Mouse (Mus musculus): ENCODE data around the gene Zfp385b. TPM values are rescaled to one million over a fixed set of nuclear protein-coding genes. Genes with fewer than 3 reads are reported as not detected.

Zfp385b gene
- polyA plus RNA-seq, 1 experiment from 2014 or later, result 1.7 TPM

DNA sequence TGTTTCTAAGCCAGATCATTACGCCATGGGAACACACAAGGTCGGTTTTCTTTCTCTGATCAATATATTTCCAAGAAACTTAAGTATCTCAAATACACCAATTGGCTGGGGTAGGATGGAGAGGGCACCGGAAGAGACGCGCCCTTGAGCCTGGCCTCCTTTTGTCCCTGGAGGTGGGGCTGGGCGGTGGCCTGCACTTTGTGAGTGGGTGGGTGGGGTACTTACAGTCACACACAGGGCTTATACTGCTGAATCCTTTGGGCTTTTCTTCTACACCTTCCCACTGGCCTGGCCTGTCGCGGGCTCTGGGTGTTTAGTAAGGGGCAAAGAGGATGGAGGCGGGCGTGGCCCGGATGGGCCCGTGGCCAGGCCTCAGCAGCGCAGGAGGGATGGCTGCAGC, 407.8 kb downstream of the Zfp385b start:
- H3K36me3 ChIP-seq (ENCODE audit: control insufficient read depth, insufficient read depth, low read length), result no peaks in the 10 kb centered on the region
- no peak overlapping the region for H3K4me3 ChIP-seq (ENCODE audit: low read depth, low read length)
- no peaks in the 10 kb centered on the region for H3K4me1 ChIP-seq (ENCODE audit: control insufficient read depth, insufficient read depth, low read length)
- ATAC-seq (ENCODE audit: low FRiP score), result no peak
- no peak for DNase-seq (ENCODE audit: low spot score, missing footprints)
- 86% methylated on average over 13 of the region's 13 CpGs for WGBS
- H3K4me2 ChIP-seq, result no peak overlapping the region
- no peak overlapping the region for H3K9ac ChIP-seq (ENCODE audit: low read length)
- H3K27me3 ChIP-seq (ENCODE audit: control insufficient read depth, insufficient read depth, low read length), result no peaks in the 10 kb centered on the region
- no peak overlapping the region for H3K27ac ChIP-seq (ENCODE audit: low read depth, low read length)
- no peaks in the 10 kb centered on the region for H3K9me3 ChIP-seq (ENCODE audit: control insufficient read depth, low read length)

DNA sequence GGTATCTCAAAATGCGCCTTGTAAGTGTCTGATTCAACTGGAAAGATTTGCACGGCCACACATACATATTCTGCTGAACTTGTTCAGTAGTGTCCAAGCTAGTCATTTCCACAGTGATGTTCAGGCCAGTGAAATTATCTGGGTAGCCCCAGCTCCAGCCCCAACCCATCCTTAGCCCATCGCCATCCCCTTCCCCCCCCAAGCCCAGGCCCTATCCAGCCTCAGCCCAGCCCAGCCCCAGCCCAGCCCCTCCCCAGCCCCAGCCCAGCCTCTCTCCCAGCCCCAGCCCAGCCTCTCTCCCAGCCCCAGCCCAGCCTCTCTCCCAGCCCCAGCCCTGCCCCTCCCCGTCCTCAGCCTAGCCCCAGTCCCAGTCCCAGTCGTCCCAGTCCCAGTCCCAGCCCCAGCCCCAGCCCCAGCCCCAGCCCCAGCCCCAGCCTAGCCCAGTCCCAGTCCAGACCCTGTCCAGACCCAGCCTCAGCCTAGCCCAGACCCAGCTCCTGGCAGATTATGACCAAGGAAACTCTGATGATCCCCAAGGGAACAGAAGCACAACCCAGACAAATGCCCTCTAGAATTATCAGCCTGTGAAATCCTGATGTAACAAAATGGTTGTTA, 409.8 kb downstream of the Zfp385b start:
- H3K27me3 ChIP-seq (ENCODE audit: control insufficient read depth, insufficient read depth, low read length), result no peaks in the 10 kb centered on the region
- H3K27ac ChIP-seq (ENCODE audit: low read depth, low read length), result no peak overlapping the region
- DNase-seq (ENCODE audit: low spot score, missing footprints), result no peak
- H3K9ac ChIP-seq (ENCODE audit: low read length), result no peak overlapping the region
- H3K4me3 ChIP-seq (ENCODE audit: low read depth, low read length), result no peak overlapping the region
- no peaks in the 10 kb centered on the region for H3K4me1 ChIP-seq (ENCODE audit: control insufficient read depth, insufficient read depth, low read length)
- ATAC-seq (ENCODE audit: low FRiP score), result peak; percentile 57; the same call in 1 of the 2 replicates
- no peaks in the 10 kb centered on the region for H3K9me3 ChIP-seq (ENCODE audit: control insufficient read depth, low read length)
- H3K36me3 ChIP-seq (ENCODE audit: control insufficient read depth, insufficient read depth, low read length), result no peaks in the 10 kb centered on the region
- 84% methylated on average over 3 of the region's 5 CpGs for WGBS
- no peak overlapping the region for H3K4me2 ChIP-seq

DNA sequence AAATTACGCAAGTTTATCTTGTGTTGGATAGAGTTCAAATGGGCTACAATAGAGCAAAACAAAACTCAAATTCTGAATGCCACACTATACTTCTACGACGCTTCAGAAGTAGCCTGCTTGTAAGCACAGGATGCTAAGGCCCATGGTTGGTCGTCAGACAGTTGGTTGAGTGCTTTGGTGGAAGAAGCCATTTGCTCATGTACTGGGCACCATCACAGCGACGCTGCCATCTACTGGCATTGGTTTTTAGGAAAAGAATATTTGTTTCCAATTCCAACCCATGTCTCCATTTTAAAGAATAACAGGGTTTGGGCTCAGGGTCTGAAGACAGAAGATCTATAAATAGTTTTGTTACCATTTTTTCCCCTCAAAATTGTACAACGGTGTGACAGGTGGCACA, 410.5 kb downstream of the Zfp385b start:
- Histone ChIP-seq H3K27me3 (ENCODE audit: control insufficient read depth, insufficient read depth, low read length) (no peaks in the 10 kb centered on the region), H3K4me1 (ENCODE audit: control insufficient read depth, insufficient read depth, low read length) (no peaks in the 10 kb centered on the region), H3K4me3 (ENCODE audit: low read depth, low read length) (no peak overlapping the region), H3K9me3 (ENCODE audit: control insufficient read depth, low read length) (no peaks in the 10 kb centered on the region), H3K36me3 (ENCODE audit: control insufficient read depth, insufficient read depth, low read length) (no peaks in the 10 kb centered on the region), H3K9ac (ENCODE audit: low read length) (no peak overlapping the region), H3K4me2 (no peak overlapping the region), H3K27ac (ENCODE audit: low read depth, low read length) (no peak overlapping the region)
- 69% methylated on average over 7 of the region's 7 CpGs for WGBS
- DNase-seq (ENCODE audit: low spot score, missing footprints) (no peak), ATAC-seq (ENCODE audit: low FRiP score) (no peak)

DNA sequence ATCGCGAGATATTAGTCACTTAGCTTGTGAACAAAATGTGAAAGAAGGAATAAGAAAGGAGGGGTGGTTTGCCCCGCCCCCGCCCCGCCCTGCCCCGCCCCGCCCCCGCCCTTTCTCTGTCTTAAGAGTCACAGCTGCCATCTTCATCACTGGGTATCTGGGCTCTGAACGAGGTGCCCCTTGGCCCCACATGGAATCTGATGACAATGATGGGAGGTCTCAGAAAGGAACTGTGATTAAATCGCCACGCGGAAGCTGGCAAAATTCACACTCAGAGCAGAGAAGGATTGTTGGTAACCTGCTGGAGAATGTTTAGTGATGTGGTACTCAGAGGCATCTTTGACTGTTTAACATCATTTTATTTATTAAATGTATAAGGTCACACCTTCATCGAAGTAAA, 417.1 kb downstream of the Zfp385b start:
- Histone ChIP-seq H3K36me3 (ENCODE audit: control insufficient read depth, insufficient read depth, low read length) (no peaks in the 10 kb centered on the region), H3K9ac (ENCODE audit: low read length) (no peak overlapping the region), H3K9me3 (ENCODE audit: control insufficient read depth, low read length) (no peaks in the 10 kb centered on the region), H3K4me1 (ENCODE audit: control insufficient read depth, insufficient read depth, low read length) (peaks cover 4% of the 10 kb centered on the region), H3K27me3 (ENCODE audit: control insufficient read depth, insufficient read depth, low read length) (no peaks in the 10 kb centered on the region), H3K4me3 (ENCODE audit: low read depth, low read length) (no peak overlapping the region; the same call in 1 of the 2 replicates), H3K4me2 (peak overlapping the region; percentile 41), H3K27ac (ENCODE audit: low read depth, low read length) (no peak overlapping the region)
- ATAC-seq (ENCODE audit: low FRiP score), result peak; percentile 49; the same call in 1 of the 2 replicates
- 19% methylated on average over 13 of the region's 13 CpGs for WGBS
- no peak for DNase-seq (ENCODE audit: low spot score, missing footprints)

DNA sequence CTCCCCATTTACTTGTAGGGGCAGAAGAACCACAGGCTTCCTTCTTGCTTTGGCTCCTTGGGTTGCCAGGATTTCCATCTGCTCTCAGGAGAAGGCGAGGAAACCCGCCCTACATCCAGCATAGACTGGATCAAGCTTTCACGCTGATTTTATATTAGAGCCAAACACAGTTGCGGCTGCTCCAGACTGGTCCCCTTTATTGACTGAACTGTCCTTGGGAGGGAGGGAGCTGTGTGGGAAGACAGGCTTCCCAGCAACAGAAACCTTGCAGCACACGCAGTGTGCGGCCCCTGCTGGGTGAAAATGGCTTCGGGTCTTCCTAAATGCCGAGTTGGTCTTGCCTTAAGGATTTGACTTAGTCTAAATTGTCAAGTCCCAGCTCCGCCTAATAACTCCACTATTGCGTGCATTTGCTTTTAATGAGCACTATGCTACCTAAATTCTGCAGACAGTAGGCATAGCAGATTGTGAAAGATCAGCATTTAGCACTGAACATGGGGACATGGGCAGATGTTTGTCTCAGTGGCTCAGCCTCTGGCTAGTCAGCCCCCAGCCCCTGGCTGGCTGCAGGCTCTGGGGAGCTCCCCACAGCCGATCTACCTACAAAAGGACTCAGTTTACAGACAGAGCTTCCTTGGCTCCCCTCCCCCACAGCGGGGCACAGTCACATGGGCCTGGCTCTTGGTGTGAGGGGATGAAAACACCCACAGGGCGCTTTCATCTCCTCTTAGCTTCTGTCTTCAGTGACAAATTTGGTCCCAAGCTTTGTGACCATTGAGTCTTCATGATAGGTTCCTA, 417.8 kb downstream of the Zfp385b start:
- Histone ChIP-seq H3K4me3 (ENCODE audit: low read depth, low read length) (no peak overlapping the region; the same call in 1 of the 2 replicates), H3K4me2 (peak overlapping the region; percentile 41), H3K27me3 (ENCODE audit: control insufficient read depth, insufficient read depth, low read length) (no peaks in the 10 kb centered on the region), H3K36me3 (ENCODE audit: control insufficient read depth, insufficient read depth, low read length) (no peaks in the 10 kb centered on the region), H3K27ac (ENCODE audit: low read depth, low read length) (no peak overlapping the region), H3K4me1 (ENCODE audit: control insufficient read depth, insufficient read depth, low read length) (peaks cover 4% of the 10 kb centered on the region), H3K9ac (ENCODE audit: low read length) (peak overlapping the region; percentile 44), H3K9me3 (ENCODE audit: control insufficient read depth, low read length) (no peaks in the 10 kb centered on the region)
- 9% methylated on average over 13 of the region's 13 CpGs for WGBS
- peak; percentile 78 for ATAC-seq (ENCODE audit: low FRiP score)
- DNase-seq (ENCODE audit: low spot score, missing footprints), result peak; percentile 92

DNA sequence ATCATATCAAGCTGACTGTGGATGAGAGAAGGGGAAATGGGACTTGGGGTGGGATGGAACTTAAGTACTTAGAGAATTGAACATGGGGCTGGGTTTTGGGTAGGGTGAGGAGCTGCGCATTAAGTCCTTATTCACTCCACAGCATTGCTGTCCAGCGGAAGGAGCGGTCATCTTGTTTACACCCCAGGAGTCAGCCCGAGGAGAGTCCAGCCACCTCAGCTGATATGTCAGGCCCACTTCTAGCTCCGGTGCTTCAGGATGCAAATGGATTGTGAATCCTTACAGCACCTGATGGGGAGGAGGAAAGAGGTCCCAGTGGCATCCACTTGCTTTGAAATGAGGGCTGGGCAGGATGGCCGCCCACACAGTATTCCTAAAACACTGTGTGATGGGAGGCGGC, 425.6 kb downstream of the Zfp385b start:
- ATAC-seq (ENCODE audit: low FRiP score) (no peak), DNase-seq (ENCODE audit: low spot score, missing footprints) (no peak)
- 94% methylated on average over 7 of the region's 7 CpGs for WGBS
- H3K27ac ChIP-seq (ENCODE audit: low read depth, low read length), result no peak overlapping the region
- no peak overlapping the region for H3K4me3 ChIP-seq (ENCODE audit: low read depth, low read length)
- no peaks in the 10 kb centered on the region for H3K4me1 ChIP-seq (ENCODE audit: control insufficient read depth, insufficient read depth, low read length)
- H3K9ac ChIP-seq (ENCODE audit: low read length), result no peak overlapping the region
- H3K9me3 ChIP-seq (ENCODE audit: control insufficient read depth, low read length), result no peaks in the 10 kb centered on the region
- no peaks in the 10 kb centered on the region for H3K36me3 ChIP-seq (ENCODE audit: control insufficient read depth, insufficient read depth, low read length)
- H3K4me2 ChIP-seq, result no peak overlapping the region
- no peaks in the 10 kb centered on the region for H3K27me3 ChIP-seq (ENCODE audit: control insufficient read depth, insufficient read depth, low read length)

DNA sequence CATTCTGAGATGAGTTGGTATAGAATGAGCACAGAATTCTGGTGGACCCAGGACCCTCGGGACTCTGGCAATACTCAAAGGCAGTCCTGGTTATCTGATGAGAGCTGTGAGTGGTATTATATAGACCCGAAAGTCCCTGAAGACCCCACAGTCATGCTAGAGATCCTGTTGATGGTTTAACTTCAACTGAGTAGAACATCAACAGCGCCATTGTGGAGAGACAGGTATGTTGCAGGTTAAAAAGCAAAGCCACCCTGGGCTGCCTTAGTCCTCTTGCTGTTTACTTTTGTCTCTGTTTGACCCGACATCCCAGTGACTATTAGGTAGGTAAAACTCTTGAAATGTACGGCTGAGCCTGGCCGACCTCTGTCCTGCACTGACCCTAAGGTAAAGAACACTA, 431.3 kb downstream of the Zfp385b start:
- Histone ChIP-seq H3K9ac (ENCODE audit: low read length) (no peak overlapping the region), H3K9me3 (ENCODE audit: control insufficient read depth, low read length) (no peaks in the 10 kb centered on the region), H3K27ac (ENCODE audit: low read depth, low read length) (no peak overlapping the region), H3K27me3 (ENCODE audit: control insufficient read depth, insufficient read depth, low read length) (no peaks in the 10 kb centered on the region), H3K4me3 (ENCODE audit: low read depth, low read length) (no peak overlapping the region), H3K36me3 (ENCODE audit: control insufficient read depth, insufficient read depth, low read length) (no peaks in the 10 kb centered on the region), H3K4me2 (no peak overlapping the region), H3K4me1 (ENCODE audit: control insufficient read depth, insufficient read depth, low read length) (no peaks in the 10 kb centered on the region)
- no peak for DNase-seq (ENCODE audit: low spot score, missing footprints)
- WGBS, result 82% methylated on average over 6 of the region's 6 CpGs
- no peak for ATAC-seq (ENCODE audit: low FRiP score)

DNA sequence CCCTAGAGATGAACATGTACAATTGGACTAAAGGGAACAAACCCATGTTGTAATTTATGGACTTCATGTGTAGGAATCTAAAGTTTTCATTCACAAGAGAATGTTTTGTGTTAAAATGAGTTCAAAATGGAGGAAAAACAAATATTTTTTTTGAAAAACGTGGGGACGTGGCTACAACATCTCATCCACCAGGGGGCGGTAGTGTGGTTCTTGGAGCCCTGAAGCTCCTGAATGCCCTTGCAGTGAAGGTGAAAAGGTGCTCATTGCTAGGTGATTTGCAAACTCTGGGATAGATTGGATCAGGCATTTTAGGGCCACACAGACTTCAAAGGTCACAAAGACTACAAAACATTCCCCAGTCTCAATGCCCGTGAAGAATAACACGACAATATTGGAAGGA, 432.9 kb downstream of the Zfp385b start:
- Histone ChIP-seq H3K4me3 (ENCODE audit: low read depth, low read length) (no peak overlapping the region), H3K27me3 (ENCODE audit: control insufficient read depth, insufficient read depth, low read length) (no peaks in the 10 kb centered on the region), H3K9me3 (ENCODE audit: control insufficient read depth, low read length) (no peaks in the 10 kb centered on the region), H3K36me3 (ENCODE audit: control insufficient read depth, insufficient read depth, low read length) (no peaks in the 10 kb centered on the region), H3K27ac (ENCODE audit: low read depth, low read length) (no peak overlapping the region), H3K4me1 (ENCODE audit: control insufficient read depth, insufficient read depth, low read length) (no peaks in the 10 kb centered on the region), H3K4me2 (no peak overlapping the region), H3K9ac (ENCODE audit: low read length) (no peak overlapping the region)
- DNase-seq (ENCODE audit: low spot score, missing footprints), result peak; percentile 91
- no peak for ATAC-seq (ENCODE audit: low FRiP score)
- WGBS, result 40% methylated on average over 5 of the region's 5 CpGs

DNA sequence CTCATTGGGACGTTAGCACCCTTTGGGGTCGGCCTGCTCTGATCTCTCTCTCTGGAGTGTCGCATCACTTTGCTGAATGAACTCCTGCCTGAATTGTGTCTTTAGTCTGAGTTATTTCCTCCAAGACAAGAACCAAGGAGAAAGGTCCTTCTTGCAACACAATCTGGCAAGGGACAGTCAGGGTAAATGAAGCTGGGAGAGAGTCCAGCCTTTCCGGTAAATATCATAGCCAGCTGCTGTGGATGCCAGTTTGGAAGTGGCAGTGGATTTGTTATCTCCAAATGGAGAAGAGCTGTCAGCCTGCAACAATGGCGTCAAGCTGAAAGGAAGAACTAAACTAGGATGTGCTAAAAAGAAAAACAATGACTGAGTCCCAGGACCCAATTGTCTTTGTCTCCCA, 436.7 kb downstream of the Zfp385b start:
- no peak overlapping the region for H3K4me3 ChIP-seq (ENCODE audit: low read depth, low read length)
- H3K9me3 ChIP-seq (ENCODE audit: control insufficient read depth, low read length), result no peaks in the 10 kb centered on the region
- no peak overlapping the region for H3K27ac ChIP-seq (ENCODE audit: low read depth, low read length)
- no peak overlapping the region for H3K9ac ChIP-seq (ENCODE audit: low read length)
- 81% methylated on average over 5 of the region's 5 CpGs for WGBS
- H3K4me2 ChIP-seq, result no peak overlapping the region
- no peak for ATAC-seq (ENCODE audit: low FRiP score)
- H3K27me3 ChIP-seq (ENCODE audit: control insufficient read depth, insufficient read depth, low read length), result no peaks in the 10 kb centered on the region
- no peak for DNase-seq (ENCODE audit: low spot score, missing footprints)
- no peaks in the 10 kb centered on the region for H3K4me1 ChIP-seq (ENCODE audit: control insufficient read depth, insufficient read depth, low read length)
- H3K36me3 ChIP-seq (ENCODE audit: control insufficient read depth, insufficient read depth, low read length), result no peaks in the 10 kb centered on the region

All from midbrain, embryonic 11.5 days (tissue).